Mouse (Mus musculus) ZHBTc4 (cell line): Measurements from ENCODE around the gene Rftn1.

Experiments used
- DNase-seq: peaks from one replicate; pipeline ENCODE4 v3.0.0-alpha.2; 2011; ENCODE audit warnings: low read depth, low spot score

Rftn1 gene

GRCm38 (mm10) chr17:49983478-49983877 is 207.0 kb downstream of the Rftn1 start:
- no peak for DNase-seq

- no peak for DNase-seq
These were observed 207.7 kb downstream of the Rftn1 start for GRCm38 (mm10) chr17:49982611-49983390.

- no peak for DNase-seq
These were observed 208.9 kb downstream of the Rftn1 start for GRCm38 (mm10) chr17:49981591-49981990.

GRCm38 (mm10) chr17:49979761-49980285 is 210.7 kb downstream of the Rftn1 start:
- DNase-seq, result no peak

- DNase-seq, result no peak
These were observed 213.1 kb downstream of the Rftn1 start for GRCm38 (mm10) chr17:49977424-49977790.

GRCm38 (mm10) chr17:49976678-49977423 is 213.6 kb downstream of the Rftn1 start:
- DNase-seq, result peak; percentile 43

GRCm38 (mm10) chr17:49975481-49975880 is 215.0 kb downstream of the Rftn1 start:
- no peak for DNase-seq

- no peak for DNase-seq
These were observed 215.5 kb downstream of the Rftn1 start for GRCm38 (mm10) chr17:49974996-49975395.

GRCm38 (mm10) chr17:49972164-49972563 is 218.3 kb downstream of the Rftn1 start:
- peak; percentile 25 for DNase-seq

GRCm38 (mm10) chr17:49971057-49971456 is 219.4 kb downstream of the Rftn1 start:
- DNase-seq, result no peak

GRCm38 (mm10) chr17:49968467-49969207 is 221.8 kb downstream of the Rftn1 start:
- peak; percentile 50 for DNase-seq

GRCm38 (mm10) chr17:49965846-49966762 is 224.4 kb downstream of the Rftn1 start:
- DNase-seq, result no peak

- DNase-seq, result peak; percentile 75
These were observed 225.4 kb downstream of the Rftn1 start for GRCm38 (mm10) chr17:49965035-49965434.

- no peak for DNase-seq
These were observed 226.0 kb downstream of the Rftn1 start for GRCm38 (mm10) chr17:49964471-49964870.

- DNase-seq, result no peak
These were observed 231.5 kb downstream of the Rftn1 start for GRCm38 (mm10) chr17:49959021-49959420.

GRCm38 (mm10) chr17:49951856-49952607 is 238.4 kb downstream of the Rftn1 start:
- DNase-seq, result peak; percentile 31

- DNase-seq, result peak; percentile 81
These were observed 239.0 kb downstream of the Rftn1 start for GRCm38 (mm10) chr17:49951491-49951855.

GRCm38 (mm10) chr17:49942674-49943073 is 247.8 kb downstream of the Rftn1 start:
- peak; percentile 67 for DNase-seq
